Mouse (Mus musculus) spleen, embryonic (tissue): ENCODE data around the gene Dtd1.

Experiments used
- CTCF ChIA-PET: fragments of 350-600 bp; sonication (Branson Sonifier 250); formaldehyde crosslinking; loops from one replicate; lab custom pipeline; 2022; lab: Charles Lee

Gene Dtd1

DNA sequence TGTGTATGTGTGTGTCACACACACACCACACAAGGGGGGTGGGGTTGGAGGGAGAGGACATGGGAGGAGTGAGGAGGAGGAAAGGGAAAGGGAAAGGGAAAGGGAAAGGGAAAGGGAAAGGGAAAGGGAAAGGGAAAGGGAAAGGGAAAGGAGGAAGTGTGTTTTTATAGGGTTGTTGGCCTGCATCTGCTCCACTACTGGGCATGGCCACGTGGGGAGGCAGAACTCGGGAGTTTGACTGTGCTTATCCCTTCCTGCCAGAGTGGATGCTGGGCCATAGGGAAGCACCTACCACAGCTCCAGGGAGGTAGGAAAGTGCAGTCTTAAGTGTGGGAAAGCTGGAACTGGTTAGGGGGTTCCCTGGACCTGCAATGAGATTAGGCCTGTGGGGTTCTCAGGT, 114.9 kb downstream of the Dtd1 start:
- CTCF ChIA-PET = interaction anchor here (0.5 kb wide), 1 partner anchor 28 kb away, joined by 3 read pairs; no protein-coding TSS in a partner anchor

DNA sequence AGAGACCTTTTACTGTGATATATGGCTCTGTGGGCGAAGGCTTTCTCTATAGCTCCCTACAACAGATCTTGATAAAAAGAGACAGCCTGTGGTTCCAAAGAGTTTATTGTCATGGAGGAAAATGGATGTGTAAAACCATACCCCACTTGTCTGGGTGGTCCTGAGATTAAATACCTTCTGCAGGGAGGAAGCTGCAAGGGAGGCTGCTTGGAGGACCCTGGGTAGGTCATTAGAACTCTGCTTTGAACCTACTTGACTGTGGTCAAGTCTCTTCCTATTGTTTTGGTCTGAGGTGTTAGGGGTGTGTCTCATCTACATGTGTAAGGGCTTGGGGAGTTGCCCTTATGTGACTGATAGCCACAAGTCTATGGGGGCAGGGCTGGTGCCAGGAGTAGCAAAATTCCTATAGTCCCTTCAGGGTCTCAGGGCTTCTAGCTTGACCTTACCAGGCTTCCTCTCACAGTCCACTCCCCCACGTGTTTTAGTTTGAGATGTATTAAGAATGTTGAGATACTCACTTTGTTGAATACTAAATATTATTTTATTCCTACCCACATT, 115.6 kb downstream of the Dtd1 start:
- CTCF ChIA-PET = no interaction called here

DNA sequence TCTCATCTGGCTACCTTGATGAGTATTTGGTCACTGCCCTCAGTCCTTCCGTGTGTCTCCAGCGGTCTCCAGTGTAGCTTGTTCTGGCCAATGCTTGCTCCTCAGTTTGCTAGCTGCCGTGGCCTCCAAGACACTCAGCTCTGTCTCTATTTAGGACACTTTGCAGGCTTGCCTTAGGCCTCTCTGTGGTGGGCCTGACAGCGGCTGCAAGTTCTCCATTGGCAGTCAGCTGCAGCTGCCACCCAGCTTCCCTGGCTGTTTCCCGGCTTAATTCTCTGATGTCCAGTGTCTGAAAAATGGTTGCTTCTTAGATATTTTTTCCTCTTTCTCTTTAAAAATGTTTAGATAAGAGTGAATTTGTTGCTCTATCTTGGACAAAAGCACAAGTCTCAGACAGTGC, 116.6 kb downstream of the Dtd1 start:
- CTCF ChIA-PET = no interaction called here

DNA sequence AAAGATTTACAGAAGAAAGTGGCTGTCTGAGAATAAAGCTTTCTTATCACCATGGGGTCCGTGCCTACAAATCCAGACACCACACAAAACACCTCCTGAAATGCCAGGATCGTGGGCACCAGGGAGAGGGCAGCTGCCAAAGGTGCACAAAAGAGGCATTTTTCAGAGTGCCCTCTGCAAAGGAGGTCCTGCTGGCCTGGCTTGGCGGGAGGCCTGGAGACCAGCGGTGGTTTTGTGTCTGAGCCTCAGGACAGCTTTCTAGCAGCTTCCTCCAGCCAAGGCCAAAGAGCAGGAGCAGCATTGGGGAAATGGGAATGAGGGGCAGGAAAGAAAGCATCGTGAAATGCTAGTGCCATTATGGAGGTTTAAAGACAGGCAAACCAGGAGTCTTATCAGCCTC, 118.6 kb downstream of the Dtd1 start:
- CTCF ChIA-PET = no interaction called here

DNA sequence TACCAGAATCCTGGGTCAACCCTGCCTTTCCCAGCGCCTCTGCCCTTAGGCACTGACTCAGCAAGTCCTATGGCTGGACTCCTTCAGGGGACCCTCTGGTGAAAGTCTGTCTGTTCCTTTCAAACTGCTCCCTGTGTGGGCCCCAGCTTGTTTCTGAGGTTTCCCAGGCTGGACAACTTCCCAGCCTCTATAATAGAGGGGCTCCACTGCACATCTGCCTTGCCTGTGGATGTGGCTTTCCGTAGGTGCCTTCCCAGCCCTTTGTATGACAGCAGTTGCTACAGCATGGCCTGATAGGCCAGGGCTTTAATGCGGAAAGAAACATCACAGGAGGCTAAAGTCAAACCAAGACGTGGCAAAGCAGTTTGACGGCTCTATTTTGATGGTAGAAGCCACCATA, 119.6 kb downstream of the Dtd1 start:
- CTCF ChIA-PET = no interaction called here

DNA sequence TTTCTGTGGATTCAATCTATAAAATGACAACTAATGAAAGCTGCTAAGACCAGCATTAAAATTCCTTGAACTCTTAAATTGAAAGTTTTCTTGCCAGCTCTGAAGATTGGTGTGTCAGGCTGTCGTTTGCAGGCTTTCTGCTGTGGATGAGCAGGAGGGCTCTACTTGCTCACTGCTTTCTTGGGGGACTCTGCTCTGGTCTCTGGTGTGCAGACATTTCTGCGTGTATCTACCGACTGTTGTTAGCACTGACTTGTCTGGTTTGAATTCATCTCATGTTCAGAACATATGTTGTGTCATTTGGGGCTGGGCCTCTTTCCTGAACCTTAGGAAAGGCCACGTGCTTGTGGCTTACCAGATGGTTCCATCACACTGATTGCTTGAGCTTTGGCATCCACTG, 120.0 kb downstream of the Dtd1 start:
- CTCF ChIA-PET = no interaction called here

DNA sequence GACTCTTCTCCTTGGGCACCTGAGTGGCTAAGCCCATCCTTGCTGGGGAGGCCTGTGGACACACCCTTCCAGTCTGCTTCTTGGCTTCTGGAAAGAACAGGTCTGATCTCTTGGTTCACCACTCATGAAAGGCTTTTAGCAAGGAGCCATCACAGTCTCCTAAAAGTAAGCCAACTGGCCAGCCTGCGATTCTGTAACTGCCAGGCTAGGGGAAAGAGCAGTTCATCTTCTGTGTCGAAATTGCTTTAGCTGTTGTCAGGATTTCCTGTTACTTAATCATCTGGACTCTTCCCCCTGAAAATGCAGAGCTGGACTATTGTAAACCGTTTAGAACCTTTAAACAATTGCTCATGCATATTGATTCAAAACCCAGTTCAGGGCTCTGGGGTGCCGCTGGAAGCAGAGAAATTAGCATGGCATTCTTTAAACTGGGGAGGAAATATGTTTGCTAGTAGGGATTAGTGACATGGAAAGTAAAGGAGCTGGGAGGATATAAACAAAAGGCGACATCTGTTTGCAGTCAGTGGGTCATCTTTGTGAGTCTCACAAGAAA, 120.8 kb downstream of the Dtd1 start:
- CTCF ChIA-PET = no interaction called here

DNA sequence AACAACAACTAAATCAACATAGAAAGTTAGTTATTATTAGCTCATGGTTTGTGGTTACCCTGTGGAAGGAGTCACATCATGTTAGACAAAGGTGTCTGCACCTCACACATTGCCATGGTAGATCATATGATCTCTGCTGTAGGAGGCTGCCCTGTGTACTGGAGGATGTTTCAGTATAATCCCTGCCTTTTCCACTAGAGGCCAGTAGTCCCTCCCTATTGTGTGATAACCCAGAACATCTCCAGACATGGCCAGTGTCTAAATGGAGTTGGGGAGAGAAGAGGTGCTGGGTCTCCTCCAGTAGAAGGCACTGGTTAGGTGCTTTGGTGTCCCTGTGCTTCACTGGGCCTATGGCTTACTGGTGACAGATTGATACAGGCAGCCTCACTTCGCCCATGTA, 125.0 kb downstream of the Dtd1 start:
- CTCF ChIA-PET = interaction anchor here (0.6 kb wide), 1 partner anchor 1971 kb away, joined by 4 read pairs; no protein-coding TSS in a partner anchor

DNA sequence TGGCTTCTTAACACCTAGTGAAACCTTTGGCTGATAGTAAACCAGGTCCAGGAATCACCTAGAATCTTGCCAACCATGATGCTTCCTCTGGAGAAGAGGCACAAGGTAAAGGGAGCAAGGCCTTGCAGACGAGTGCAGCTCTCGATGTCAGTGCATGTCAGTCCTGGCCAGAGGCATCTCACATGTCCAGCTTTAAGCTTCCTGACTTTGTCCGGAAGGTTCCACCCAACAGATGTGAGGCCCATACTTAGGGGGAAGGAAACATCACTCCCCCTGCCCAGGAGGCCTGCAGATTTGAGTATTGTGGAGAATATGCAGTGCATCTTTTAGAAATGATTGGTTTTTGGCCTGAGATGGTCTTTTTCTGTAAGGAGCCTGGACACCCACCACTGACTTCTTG, 127.4 kb downstream of the Dtd1 start:
- CTCF ChIA-PET = no interaction called here

DNA sequence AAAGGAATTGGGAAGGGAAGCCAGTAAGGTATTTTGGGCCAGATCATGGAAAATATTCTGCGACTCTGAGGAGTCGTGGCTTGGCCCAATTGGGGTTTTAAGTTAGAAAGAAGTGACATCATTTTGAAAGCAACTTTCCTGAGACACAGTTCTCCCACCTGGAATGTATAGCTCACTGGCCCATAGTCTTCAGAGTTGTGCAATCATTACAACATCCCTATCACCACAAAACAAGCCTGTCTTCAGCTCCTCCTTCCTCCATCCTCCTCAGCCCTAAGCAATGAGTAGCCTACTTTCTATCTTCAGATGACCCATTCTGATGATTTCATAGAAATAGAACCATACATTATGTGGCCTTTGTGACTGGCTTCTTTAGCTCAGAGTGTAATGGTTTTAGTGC, 130.1 kb downstream of the Dtd1 start:
- CTCF ChIA-PET = no interaction called here

DNA sequence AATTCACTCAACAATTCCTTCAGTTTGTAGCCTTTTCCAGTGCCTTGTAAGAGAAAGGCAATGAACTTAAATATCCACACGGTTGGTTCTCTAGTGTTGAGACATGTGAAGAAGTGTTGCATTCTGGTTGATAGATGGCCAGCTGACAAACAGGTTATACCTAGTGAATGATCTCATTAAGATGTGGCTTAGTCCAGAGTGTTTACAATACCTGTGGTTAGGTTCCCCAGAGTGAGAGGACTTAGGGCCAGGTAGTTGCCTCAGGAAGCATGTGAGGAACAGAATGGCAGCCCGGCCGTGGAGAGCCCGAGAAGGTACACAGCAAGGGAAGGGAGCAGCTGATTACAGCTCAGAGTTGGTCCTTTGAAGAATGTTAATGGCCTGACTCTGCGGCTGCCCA, 138.5 kb downstream of the Dtd1 start:
- CTCF ChIA-PET = no interaction called here

DNA sequence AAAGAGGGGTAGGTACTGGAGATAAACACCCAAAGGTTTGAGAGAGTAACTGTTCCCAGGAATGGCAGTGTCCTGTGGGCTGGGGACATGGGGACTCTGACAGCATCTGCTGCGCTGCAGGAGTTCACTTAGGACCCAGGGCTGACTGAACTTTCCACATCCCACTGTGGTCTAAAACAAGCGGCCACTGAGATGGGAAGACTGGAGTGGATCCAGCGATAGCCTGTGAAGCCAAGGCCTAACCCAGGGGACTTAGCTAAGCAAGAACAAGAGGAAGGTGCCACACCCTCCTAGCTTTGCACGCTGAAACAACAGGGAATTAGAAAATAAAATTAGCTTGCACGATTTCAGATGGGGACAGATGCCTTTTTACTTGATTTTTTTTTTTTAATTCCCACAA, 138.9 kb downstream of the Dtd1 start:
- CTCF ChIA-PET = no interaction called here

DNA sequence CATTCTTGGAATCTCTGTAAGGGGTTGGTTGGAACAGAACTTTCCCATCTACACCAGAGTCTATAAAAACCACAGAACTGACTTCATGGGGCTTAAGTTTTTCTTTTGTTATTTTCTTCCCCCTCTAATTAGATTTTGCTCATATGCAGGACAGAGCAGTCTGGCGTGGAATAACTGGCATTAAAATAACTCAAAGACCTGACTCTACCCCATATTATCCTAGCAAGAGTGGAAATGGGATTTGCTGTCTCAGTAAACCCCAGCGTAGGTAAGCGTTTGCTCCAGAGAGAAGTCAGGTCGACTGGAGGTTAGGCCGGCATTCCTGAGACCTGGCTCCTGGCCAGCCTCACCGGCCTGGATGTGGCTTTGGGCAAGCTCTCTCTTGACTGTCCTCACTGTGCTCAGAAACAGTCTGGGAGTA, 140.9 kb downstream of the Dtd1 start:
- CTCF ChIA-PET = no interaction called here

DNA sequence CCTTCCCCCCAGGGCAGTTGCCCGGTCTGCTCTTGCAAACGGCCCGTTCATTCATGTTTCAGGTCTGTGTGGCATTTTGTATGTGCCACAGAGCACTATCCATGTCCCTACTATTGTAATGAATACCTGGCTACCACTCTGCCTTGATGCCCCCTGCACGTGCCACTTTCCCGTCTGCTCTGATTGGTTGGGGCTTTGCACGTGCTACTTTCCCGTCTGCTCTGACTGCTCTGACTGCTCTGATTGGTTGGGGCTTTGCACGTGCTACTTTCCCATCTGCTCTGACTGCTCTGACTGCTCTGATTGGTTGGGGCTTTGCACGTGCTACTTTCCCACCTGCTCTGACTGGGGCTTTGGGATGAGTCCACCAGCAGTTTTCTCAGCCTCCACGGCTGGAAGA, 142.3 kb downstream of the Dtd1 start:
- CTCF ChIA-PET = no interaction called here

DNA sequence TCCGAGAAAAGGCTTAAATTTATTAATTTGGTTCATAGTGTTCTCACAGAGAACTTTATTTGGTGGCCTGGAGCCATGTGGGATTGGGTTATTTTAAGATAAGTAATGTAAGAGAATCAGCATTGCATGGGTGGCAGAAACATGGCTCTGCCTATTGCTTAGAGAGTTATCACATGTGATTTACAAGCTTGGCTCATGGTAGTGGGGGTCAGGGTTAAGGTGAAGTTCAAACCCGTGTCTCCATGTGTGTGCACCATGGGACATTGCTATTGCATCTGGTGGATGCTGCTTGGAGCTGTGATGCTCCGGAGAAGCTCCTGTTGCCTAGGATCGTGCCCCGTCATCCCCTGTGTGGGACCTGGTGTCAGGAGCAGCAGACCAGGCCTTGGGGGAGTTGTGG, 143.6 kb downstream of the Dtd1 start:
- CTCF ChIA-PET = interaction anchor here (0.6 kb wide), 1 partner anchor 29 kb away, joined by 3 read pairs; no protein-coding TSS in a partner anchor

DNA sequence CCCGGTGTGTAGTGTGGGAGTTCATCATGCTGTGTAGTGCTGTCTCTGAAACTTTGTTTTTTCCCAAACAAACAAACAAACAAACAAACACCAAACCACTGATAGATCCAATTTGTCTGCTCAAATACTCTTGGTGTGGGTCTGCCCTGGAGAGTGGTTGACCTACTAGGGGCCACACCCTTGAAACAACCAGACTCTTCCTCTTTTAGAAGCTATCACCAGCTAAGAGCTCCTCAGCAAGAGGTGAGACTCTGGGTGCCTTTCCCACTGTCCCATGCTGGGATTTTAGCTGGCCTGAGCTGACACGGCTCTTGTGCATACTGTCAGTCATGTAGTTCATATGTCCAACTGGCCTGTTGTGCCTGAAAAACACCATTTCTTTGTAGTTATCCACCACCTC, 145.6 kb downstream of the Dtd1 start:
- CTCF ChIA-PET = no interaction called here

DNA sequence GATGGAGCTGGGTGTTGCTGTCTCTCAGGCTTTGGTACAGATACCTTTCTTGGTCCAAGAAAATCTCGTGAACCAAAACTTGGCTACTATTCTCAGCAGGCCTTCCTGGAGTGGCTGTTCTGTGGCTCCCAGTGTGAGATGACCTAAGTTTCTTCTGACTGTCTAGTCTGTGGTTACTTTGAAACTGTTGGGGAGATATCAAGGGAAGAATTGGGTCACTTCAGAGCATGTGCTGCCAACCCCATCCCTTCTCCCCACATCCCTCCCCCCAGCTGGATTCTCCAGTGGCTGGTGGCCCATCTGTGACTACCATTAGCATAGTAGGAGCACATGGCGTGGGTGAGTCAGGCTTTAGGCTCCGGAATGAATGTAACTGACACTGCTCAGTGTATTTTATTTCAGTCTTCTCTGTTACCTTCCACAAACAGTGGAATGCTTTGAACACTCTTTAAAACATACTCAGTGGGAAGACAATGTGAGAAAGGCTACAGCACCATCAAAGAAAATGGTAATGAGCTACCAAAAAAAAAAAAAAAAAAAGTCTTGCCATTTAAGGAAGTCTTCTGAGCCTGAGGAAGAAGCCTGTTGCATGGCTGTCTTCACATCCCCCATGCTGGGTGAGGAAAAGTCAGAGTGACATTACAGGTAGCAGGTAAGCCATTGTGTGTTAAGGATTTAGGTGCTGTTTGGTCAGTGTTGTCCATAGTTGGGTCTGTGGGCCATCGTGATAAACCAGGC, 146.5 kb downstream of the Dtd1 start:
- CTCF ChIA-PET = no interaction called here

DNA sequence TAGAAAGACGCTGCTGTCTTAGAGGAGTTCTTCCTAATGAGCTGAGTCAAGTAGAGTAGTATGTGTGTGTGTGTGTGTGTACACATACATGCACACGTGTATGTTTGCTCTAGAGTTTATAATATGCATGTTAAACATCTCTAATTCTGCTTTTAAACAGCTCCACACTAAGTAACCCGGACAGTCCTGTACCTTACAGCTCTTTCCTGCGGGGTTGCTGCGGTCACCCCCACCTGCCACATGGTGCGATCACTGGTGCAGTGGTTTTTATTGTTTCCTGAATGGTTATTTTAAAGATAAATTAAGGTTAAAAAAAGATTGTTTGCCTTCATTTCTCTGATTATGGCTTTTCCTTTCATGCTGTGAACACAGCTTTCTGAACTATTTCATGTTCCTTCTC, 153.9 kb downstream of the Dtd1 start:
- CTCF ChIA-PET = no interaction called here

DNA sequence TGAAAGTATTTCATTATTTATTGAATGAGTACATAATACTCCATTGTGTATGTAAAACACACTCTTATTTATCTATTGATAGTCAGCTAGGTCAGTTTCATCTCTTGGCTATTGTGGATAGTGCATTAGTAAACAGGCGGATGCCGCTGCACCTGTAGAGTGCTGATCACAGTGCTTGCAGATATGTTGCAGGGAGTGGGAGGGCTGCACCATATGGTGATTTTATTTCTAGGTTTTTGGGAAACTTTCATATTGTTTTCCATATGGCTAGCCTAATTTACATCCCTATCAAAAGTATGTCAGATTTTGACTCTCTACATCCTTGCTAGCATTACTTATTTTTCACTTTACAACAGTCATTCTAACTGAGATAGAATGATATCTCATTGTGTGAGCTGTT, 155.3 kb downstream of the Dtd1 start:
- CTCF ChIA-PET = no interaction called here

DNA sequence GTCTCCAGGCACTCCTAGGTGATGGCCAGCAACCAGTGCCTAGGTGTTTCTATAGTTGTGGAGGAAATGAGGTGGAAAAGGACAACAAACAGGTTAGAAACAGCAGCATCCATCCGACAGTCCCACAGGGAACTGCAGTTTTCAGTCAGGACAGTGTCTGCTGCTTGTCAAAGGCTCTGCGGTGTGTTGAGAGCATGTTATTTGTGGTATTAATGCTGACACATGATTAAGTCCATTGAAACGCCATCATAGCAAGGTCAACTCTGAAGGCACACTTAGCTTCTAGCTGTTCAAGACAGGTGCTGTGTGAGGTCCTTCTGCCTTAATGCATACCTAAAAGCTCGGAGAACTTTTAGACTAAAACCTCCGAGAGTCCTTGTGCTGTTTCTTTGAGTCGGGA, 161.0 kb downstream of the Dtd1 start:
- CTCF ChIA-PET = no interaction called here

DNA sequence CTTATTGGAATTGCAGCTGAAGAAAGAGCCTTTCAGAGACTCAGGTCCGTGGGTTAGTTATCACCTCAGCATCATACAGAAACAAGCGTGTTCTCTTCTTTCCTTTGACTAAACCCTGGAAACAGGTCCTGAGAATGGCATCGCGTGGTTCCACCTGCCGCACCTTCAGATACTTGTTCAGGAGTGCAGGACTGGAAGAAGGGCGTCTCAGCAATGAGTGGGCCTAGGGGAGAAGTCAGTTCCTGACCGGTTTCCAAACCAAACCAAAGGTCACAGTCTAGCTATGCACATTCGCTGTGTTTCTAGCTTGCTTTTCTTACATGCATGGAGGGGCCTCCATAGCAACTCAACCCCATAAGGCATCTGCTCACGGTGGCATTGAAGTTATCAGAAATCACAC, 164.0 kb downstream of the Dtd1 start:
- CTCF ChIA-PET = no interaction called here

DNA sequence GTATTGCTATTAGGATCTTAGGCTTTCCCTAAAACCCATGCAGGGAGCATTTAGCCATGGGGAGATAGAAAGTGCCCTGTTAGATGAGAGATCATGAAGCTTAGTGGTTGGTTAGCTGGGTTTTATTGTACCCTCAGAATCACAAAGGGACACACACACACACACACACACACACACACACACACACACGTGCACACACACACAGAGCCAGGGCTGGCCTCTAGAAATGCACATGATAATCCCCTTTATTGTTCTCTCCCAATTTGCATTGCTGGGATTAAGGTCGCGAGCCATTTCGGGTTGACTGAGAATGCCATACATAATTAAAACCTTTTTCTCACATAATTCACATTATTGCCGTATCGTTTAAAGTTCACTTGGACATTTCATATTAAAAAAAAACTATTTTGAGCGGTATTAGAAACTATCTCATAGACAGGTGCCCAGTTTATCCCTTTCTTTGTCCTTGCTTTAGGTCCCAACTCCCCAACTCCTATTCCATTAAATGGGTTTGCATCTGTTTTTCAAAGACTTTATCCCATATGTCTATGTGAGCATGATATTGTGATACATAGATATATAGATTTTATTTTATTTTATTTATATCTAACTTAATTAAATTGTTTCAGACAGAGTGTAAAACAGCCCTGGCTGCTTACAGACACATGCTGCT, 164.6 kb downstream of the Dtd1 start:
- CTCF ChIA-PET = no interaction called here

DNA sequence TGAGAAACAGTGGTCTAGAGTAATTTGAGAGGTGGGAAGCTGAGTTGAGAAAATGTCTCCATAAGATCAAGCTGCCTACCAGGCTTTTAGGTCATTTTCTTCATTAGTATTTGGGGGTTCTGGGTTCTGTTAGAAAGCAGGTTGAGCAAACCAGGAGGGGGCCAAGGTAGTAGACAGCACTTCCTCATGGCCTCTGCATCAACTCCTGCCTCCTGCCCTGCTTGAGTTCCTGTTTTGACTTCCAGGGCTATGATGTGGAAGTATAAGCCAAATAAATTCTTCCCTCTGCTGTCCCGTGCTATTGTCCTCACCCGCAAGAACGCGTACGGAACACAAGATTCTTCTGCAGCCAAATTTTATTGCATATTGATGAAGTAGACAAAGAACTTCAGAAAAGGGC, 165.5 kb downstream of the Dtd1 start:
- CTCF ChIA-PET = no interaction called here
